Mouse (Mus musculus) spleen, adult 18-20 months (tissue): ENCODE data around the gene Slitrk1.

ENCODE experiments used
- DNase-seq, 2 experiments: peaks; one replicate each; pipeline ENCODE4 v3.0.0; 2022; ENCODE audit warnings: mixed read lengths in 2 of 2

Gene Slitrk1

DNA sequence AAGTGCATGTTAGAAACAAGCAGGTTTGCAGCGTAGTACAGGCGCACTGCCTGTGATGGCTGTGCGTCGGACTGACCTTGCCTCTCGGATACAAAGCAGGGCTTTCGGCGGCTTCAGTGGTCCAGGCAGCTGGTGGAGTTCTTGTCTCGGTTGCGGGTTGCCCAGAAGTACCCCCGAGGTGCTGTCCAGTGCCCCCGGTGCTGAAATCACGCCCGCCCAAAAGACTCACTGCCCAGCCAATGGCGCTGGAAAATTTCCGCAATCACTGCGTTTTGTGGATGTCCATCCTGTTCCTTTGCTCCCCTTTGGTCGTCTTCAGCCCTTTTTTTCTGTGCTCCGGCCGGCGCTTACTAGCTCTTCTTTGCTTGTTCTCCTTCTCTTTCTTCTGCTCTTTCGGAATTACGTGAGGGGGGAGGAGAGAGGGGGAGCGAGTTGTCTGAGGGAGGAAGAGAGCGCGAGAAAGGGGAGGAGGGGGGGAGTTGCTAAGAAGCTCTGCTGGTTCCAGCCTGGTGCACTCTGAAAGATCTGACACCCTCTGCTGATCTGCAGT is at the start of gene Slitrk1:
Slitrk1 (minus strand) TSS at position 445 of the 550 bp plus-strand sequence.
- no peak for DNase-seq

DNA sequence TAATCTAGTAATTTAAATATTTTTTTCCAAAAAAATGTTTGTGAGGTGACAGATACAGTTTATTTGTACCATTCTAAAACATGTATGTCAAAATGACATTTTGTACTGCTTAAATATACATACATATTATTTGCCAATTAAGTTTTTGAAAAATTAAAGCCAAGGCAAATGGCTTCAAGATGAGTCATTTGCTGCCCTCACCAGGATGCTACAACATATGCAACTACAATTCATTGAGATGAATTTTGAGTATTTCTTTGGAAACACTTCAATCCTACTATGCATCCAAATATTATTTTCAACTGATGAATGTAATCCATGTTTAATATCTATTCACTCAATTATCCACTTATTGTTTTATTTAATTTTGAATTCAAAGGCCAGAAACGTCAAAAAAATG is 21.8 kb upstream of the Slitrk1 start:
- DNase-seq, result no peak

DNA sequence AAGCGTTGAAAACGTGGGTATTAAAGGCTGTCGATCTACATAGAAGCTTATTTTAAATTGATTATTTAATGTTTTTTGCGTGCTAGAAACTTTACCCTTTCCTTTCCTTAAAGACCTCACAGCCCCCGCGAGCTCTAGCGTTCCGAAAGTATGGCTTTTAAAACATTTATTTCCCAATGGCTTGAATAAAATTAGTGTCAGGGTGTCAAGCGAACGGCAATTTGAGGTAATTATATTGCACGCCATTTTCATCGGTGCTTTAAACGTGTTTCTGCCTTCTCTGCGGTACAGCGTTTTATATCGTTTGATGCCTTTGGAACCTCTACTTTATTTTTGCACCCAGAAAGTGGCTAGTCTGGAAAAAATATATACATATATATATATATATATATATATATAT is 378 bp upstream of the Slitrk1 start:
- DNase-seq, result no peak

DNA sequence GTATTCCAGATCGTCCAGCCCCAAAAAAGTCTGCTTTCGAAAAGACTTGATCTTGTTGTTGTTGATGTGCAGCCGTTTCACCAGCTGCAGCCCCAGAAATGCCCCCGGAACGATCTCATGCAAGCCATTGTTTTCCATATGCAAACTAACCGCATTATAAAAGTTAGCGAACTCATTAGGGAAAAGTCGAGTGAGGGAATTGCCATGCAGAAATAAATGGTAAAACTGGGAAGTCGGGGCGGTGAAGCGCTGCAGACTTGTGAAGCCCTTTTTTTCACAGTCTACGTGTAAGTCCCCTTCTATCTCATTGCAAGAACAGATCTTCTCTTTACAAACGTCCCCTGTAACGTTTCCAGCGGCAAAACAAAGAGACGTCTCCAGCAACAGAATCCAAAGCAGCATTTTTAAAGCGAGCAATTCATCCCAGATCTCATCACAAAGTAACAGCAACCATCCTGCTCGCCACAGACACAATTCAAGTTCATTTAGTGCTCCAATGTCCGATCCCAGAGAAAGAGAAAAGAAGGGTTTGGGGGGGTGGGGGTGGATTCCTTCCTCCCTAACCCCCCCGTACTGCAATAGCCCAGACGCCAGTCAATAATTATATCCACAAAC is 975 bp downstream of the Slitrk1 start:
- no peak for DNase-seq

DNA sequence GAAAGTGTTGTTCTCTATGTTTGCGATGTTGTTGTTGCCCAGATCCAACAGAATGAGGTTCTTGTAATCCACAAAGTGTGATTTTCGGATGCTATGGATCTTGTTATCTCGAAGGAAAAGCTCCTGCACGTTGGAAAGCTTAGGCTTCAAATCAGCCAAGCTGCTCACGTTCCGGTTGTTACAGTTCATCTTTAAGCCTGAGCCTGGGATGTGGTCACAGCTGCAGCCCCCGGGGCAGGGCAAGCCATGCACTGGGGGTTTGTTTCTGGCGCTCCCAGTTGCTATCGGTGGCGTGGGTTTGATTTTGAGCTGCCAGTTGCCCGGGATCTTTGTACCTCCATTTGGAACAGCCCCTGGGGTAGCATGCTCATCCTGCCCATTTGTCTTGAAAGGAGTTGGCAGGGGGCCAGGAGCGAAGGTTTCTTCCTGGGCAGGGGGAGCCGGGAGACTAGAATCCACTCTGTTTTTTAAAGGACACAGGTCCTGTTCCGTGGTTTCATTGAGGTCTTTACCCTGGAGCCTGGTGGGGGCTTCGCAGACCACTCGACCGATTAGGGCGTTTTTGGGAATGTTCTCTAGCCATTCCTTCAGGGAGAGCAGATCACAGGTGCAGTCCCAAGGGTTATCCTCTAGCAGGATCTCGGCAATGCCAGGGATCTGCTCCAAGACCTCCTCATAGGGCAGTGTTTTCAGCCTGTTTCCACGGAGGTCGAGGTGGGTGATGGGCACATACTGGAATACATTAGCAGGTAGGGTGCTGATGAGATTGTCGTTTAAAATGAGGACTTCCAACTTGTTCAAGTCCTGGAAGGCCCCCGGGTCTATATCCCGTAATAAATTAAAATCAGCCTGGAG is 1.7 kb downstream of the Slitrk1 start:
- DNase-seq, result no peak

DNA sequence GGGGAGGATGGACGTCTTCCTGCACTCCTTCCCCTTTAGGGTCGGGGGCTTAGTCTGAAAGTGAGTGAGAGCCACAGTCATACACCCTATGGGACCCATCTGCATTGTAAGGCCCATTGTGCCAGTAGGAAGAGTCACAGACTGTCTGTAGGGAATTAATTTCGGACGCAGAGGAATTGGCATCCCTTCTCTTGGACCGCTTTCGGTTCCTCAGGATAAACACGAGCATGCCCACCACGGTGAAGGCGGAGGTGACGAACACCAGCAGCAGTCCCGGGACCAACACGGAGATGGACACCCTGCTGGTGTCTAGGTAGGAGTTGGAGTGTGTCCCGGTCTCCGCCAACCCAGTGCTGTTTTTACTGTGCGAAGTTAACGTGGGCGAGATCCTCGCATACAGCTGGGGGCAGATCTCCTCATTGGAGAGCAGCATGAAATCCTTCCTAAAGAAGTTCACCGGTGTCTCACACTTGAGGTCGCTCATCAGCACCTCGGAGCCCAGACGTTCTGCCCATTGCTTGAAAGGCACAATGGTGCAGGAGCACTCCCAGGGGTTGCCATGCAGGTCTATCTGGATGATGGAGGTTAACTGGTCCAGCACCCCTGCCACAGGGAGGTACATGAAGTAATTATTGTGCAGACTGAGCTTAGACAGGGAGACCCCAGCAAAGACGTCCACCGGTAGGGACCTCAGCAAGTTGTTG is 2.7 kb downstream of the Slitrk1 start:
- DNase-seq, result no peak

DNA sequence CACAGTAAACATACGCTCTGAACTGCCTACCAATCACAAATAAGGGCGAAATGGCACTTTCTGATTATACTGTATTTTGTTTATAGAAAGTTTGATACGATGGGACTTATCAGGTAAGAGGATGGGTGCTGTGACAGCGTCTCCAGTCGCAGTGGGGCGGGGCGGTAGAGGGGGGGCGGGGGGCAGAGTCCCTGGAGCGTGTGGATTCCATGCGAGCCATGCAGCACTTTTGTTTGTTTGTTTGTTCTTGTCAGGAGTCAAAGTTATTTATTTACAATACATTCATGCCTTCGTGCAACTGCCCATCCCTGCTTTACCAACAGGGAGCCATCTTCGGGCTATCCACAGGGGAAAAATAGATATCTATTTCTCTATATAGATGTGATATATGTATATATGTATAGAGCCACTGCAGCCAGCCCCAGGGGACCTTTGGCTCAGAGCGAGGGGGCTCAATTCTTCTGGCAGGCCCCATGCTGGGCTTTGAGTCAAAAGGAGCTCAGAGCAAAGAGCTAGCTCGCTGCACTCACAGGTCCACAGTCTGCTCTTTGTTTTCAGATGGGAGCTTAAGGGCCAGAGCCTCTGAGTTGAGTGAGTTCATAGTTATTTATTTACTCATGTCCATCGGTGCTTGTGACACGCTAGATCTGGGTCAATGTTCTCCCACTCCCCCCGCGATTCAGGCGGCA is 3.4 kb downstream of the Slitrk1 start:
- no peak for DNase-seq

DNA sequence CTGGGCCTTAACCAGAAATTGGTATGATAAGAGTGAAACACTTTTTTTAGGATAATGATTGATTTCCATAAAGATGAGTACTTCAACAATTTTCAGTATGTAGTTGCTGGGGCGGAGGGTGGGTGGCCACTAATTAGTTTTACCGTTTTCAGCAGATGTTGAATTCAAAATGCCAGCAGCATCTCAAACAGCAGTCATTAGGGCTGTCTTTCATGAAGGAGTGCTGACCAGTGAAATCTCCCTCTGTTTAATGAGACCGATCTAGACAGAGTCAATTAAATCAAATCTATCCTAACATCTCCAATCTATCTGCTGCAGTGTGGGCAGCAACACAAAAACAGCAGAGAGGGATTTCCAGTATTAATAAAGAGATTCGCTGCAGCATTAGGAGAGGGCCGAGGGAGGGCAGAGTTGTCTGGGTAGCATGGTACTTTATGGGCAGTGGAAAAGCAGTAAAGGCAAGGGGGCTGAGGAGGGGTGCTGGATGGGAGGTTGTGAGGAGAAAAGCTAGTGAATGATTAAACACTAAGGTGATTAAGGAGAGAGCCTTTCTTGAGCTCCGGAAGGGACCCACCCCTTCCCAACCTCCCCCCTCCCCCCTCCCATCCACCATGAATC is 4.5 kb downstream of the Slitrk1 start:
- no peak for DNase-seq

DNA sequence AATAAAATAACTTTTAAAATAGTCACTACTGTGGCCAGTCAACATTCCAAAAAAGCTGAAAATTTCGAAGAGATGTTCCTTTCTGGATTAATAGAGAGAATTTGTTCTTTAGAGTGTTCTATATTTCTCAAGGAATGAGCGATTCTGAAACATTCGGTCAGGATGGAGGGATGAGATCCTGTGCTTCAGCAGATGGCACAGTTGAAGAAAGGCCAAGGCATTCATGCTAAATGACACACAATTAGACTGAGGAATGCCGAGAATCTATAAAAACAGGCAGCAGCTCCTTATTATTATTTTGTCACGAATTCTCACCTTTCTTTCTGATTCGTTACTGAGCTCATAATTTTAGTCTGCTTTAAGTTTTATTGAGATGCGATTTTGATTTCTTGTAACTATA is 15.4 kb downstream of the Slitrk1 start:
- no peak for DNase-seq

DNA sequence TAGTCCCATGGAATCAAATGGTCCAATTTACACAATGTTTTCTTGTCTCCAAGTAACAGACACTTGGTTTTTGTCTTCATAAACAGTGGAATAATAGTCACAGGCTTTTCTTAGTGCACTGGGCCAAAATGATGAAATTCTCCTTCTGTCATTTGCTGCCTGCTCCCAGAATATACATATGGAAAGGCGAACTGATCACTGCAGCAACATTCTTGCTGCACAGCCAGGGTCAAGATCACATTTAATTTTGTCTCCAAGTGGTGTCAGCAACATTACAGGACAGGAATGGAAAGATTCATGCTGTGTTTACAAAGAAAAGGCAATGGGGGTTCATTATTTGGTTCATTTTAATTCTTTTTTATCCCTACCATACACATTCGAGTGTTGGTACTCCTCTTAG is 18.5 kb downstream of the Slitrk1 start:
- DNase-seq, result no peak

DNA sequence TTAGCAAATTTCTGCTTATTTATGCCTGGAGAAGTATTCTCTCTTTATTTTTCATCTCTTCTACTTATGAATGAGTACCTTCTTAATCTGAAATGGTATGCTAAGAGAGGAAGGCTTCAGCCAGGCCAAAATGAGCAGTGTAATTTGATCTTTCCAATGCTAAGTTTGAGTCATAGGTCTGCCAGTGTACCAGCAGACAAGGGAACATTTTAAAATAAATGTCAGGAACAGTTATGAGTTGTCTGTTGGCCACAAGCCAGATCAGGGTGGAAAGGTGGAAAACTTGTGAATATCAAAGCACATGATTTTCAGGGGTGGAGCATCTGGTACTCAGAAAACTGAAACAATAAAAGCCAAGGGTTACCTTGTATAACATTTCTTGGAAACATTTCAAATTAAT is 46.1 kb downstream of the Slitrk1 start:
- DNase-seq, result no peak

DNA sequence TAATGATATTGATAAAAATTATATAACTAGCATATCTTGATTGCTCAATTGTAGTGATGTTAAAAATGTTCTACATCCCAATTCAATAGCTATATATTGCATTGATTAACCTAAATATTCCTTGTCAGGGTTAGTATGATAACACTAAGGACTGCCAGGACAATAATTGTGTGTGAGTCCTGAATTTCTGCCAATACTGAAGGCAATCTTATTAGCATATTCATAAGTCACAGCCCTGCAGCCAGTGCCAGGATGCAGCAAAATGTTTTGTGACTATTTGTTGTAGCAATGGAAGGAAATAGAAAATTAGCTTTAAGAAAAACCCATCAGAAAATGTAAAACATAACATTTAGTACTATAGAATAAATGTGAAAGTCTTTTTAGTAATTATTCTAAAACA is 49.3 kb downstream of the Slitrk1 start:
- no peak for DNase-seq

DNA sequence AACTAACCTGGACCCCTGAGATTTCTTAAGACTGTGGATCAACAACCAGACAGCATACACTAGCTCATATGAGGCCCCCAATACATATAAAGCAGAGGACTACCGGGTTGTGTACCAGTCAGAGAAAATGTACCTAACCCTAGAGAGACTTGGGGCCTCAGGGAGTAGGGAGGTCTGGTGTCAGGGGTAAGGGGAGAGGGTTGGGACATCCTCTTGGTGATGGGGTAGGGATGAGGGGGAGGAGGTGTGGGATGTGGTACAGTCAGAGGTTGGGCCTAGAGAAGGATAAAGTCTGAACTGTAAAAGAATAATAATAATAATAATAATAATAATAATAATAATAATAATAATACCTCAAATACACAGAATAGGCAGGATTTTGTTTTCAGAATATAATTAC is 54.6 kb downstream of the Slitrk1 start:
- DNase-seq, result no peak
